Comparison of ENCODE assay signal across 23 mouse cellular contexts in the genomic region with DNA sequence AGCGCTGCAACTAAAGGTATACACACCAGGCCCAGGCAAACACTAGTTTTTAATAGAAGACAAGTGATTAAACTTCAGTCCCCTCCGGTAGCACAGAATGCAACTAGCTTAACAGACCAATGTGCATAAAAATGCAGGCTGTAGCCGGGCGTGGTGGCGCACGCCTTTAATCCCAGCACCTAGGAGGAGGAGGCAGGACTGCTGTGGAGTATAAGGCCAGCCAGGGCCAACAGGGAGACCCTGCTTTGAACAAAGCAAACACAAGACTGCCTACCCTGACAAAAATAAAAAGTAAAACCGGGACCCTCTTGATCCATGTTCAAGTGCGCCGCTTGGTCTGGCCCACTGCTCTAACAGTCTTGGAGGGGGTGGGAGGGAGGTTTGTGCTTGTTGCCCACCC. TPM values are rescaled to one million over a fixed set of nuclear protein-coding genes. Genes with fewer than 3 reads are reported as not detected.
"Had no signal": no experiment of that assay in that cellular context is flagged by ENCODE, and none has a peak within 500 bp of the region (broad histone marks: within the 10 kb centered on the region; RNA-seq: fewer than 3 reads in every experiment).

No protein-coding gene starts in this region.

- H3K9ac ChIP-seq: heart, embryonic 12.5 days; hindbrain, embryonic 12.5 days; hindbrain, embryonic 14.5 days; intestine, embryonic 15.5 days; limb, embryonic 13.5 days; limb, embryonic 15.5 days had no signal

- H3K9me3 ChIP-seq: heart, embryonic 12.5 days; hindbrain, embryonic 10.5 days; hindbrain, embryonic 12.5 days; intestine, embryonic 15.5 days; limb, embryonic 13.5 days; limb, embryonic 15.5 days had no signal

- ATAC-seq: hindbrain, embryonic 16.5 days; inflammation-experienced regulatory T-cells, adult 6 months; intestine, embryonic 15.5 days; intestine, postnatal 0 days had no signal

- DNase-seq: gastrocnemius, adult 2 months; gastrocnemius, postnatal 10 days; gastrocnemius, postnatal 25 days; heart, adult 2 months; heart, postnatal 10 days; heart, postnatal 4 days; kidney, adult 18-20 months; kidney, postnatal 10 days; kidney, postnatal 36 days; layer of hippocampus, adult 9-11 months; layer of hippocampus, postnatal 36 days; left cerebral cortex, postnatal 4 days had no signal

- H3K27ac ChIP-seq: gastrocnemius, adult 2 months; heart, adult 2 months; hindbrain, embryonic 10.5 days; hindbrain, embryonic 12.5 days; hindbrain, embryonic 14.5 days; intestine, embryonic 15.5 days; limb, embryonic 13.5 days; limb, embryonic 15.5 days had no signal

- H3K4me3 ChIP-seq: gastrocnemius, adult 2 months; heart, adult 2 months; heart, embryonic 12.5 days; hindbrain, embryonic 10.5 days; hindbrain, embryonic 12.5 days; intestine, embryonic 15.5 days; limb, embryonic 13.5 days; limb, embryonic 15.5 days had no signal

- H3K27me3 ChIP-seq: heart, embryonic 12.5 days; hindbrain, embryonic 12.5 days; intestine, embryonic 15.5 days; limb, embryonic 13.5 days; limb, embryonic 15.5 days had no signal

- H3K4me2 ChIP-seq: heart, embryonic 12.5 days; hindbrain, embryonic 12.5 days; hindbrain, embryonic 14.5 days; intestine, embryonic 15.5 days; limb, embryonic 13.5 days; limb, embryonic 15.5 days had no signal

RNA-seq across cellular contexts. Expression of gene Ptcra, which starts 11.6 kb away (rescaled TPM):
- polyA plus RNA-seq: hindbrain, embryonic 16.5 days; large intestine, adult 2 months had no signal
